Mouse (Mus musculus): ENCODE results near the gene Gm49336.

Gene Gm49336

DNA sequence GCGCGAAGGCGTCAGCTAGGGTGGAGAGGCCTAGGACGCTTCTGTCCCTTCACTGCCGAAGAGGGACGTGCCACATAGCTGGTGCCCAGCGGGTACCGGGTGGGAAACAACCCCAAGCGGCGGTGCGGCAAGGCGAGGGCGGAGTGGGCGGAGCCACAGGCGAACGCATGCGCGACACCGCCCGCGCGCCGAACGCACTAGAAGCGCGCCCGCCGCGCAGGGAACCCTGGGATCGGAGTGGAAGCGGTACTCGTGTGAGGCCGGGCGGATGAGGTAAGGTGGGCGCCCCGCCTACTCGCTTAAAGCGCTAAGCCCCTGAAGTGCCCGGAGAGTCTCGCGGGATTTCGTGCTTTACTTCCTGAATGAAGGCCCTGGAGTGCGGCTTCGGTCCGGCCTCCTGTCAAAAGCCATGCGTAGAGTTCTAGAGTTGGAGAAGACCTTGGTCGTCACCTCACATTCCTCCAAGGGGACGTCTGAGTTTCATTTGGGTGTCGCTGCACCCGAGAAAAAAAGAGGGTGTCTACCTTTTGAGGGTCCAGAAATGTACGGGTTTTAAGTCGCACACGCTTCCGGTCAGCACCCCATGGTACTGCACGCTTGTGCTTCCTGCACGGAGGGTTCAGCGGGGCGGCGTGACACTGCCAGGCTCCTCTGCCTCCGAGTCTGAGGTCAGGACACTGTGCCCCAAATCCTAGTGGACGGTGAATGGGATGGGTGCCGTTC, at the start of gene Gm49336, which contains the start of gene Nupl1:
Gene Gm49336, minus strand, starts transcription at position 227 of the 723 bp plus-strand sequence.
Gene Nupl1, minus strand, starts transcription at position 151 of the 723 bp plus-strand sequence.
- DNase-seq (ENCODE audit: low spot score) = peak; percentile 98

DNA sequence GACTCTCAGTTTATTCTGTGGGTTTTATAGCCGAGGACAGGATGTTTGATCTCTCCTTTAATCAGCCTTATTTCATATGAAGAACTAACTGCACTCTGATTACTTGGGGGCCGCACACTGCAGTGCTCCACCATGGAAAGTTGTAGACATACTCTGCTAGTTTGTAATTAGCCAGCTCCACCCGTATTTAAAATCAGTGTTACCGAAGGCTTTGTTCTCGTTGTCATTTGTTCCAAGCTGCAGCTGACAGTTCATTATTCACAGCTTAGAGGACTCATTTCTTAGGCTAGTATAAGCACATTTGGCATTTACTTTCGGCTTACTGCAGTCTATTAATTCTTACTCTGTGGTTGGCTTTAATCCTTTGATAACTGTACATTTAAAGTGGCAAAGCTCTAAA, 49.7 kb upstream of the Gm49336 start:
- DNase-seq (ENCODE audit: low spot score) = no peak

DNA sequence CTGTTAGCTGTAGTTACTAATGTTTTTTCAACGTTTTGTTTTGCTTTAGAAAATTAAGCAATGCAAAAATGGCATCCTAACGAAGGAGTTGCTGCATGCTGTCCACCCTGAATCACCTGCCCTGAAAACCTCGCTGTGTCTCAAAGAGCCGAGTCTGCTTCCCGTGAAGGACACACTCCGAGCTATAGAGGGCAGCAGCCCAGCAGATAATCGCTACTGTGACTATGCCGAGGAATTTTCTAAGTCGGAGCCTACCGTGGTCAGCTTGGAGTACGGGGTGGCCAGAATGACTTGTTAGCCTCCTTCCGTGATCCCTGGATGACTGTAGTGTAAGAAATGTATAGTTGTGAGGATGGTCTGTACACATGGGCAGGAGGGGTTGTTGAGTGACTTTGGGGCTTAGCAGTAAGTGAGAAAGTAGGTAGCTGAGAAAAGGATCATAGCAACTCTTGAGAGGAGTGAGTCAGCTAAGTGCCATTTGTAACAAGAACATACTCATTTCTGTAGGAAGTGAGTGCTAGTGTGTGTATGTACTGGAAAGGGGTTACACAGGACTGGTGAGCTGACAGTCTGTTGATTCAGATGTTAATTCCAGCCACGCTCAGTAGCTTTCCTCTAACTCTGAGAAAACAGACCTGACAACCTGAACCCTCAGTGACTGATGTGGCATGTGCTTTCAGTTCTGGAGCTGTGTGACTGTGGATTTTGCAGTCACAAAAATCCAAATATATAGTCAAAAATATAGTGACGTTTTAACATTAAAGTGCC, 49.1 kb upstream of the Gm49336 start:
- no peak for DNase-seq (ENCODE audit: low spot score)

DNA sequence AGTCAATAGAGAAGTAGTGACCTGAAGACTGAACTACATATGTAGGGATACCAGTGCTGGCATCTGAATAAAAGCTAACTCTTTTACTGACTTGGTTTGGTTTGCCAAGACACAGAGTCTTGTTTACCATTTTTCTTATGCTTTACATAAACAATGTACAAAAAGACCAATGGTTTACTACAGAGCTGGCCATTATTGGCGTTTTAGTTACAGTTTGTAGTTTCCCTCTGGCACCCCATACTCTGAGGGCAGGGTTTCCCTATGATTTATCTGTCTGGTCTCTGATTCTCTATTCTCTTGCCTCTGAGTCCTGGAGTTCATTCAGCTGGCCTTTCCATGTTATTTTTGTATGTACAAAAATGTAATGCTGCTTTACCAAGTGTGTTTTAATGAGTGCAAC, 44.2 kb upstream of the Gm49336 start:
- DNase-seq (ENCODE audit: low spot score) = no peak

DNA sequence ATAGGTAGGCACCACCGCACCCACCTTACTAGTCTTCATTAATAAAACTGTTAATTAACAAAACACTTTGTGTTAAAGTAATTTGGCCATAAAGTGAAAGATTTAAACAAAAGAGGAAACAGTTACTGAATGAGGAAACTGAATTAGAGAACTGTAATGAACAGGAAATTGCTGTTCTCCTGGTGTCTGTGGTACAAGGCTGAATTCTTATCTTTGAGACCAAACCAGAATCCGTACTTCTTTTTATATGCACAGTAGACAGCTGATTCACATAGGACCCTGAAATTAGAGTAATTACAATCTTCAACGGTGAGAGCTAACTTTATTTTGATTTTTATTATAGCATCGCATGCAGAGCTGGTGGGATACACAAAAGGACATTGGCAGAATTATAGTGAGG, 39.1 kb upstream of the Gm49336 start:
- DNase-seq (ENCODE audit: low spot score) = no peak

DNA sequence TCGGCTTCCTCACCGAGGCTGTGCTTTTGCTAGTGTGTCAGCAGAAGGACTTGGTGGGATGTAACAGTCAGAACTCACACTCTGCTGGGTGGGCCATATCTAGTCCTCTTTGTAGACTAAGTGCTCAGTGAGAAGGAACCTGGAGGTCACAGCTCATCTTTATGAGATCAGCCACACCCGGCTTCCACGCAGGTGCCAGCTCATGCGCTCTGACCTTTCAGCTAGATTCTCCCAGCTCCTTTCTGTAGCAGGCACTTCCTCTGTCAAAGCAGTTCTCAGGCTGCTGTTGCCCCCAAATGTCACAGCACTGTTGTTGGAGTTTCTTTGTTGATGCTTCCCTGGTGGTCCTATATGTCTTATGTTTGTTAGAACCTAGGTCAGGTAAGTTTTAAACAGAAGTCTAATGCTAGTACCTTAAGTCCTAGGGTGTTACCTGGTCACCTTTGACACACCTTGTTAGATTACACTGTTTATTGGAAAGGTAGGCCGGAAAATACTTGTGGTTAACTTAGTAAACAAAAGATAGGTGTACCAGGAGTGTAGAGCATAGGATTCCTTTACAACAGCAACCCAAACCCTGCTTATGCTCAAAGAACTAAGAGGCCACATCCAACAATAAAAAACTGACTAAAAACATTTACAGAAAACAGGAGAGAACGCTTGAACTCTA, 35.0 kb upstream of the Gm49336 start:
- DNase-seq (ENCODE audit: low spot score) = no peak

DNA sequence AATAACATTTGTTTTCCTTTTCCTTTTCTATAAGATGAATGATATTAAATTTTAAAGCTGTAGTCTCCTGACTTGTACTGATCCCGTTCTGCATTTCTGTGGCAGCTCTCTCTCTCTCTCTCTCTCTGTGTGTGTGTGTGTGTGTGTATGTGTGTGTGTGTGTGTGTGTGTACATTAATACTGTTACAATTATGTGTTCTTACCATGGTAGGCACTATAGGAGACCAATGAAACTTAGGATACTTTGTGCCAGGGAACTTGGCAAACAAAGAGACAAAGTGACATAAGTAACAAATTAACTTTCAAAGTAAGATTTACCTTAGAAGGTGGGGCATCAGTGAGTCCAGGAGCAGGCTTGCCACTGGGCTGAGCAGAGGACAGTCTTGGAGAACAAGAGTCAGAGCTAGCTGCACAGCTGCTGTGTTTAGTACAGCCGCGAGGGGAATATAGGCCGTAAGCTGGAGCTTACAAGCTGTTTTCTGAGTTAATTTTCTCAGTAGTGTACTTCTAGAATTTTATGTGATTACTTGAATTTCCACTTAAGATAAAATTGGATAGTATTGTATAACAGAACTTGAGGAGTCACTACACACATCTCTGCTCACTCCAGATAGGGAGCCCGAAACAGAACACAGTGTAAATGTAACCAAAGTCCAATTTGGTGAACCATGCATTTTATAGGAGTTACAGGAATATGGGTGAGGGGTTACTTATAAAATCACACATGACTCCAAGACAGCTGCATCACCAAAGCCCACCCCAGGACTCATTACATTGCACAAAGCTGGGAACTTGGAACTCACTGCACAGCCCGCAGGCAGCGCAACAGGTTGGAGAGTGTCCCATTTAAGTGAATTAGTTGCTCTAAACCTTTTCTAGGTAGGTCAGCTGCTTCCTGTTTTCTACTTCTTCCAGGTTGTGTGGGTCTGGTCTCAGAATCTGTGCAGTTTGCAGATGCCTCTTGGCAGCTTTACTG, 24.3 kb upstream of the Gm49336 start:
- DNase-seq (ENCODE audit: low spot score) = no peak

DNA sequence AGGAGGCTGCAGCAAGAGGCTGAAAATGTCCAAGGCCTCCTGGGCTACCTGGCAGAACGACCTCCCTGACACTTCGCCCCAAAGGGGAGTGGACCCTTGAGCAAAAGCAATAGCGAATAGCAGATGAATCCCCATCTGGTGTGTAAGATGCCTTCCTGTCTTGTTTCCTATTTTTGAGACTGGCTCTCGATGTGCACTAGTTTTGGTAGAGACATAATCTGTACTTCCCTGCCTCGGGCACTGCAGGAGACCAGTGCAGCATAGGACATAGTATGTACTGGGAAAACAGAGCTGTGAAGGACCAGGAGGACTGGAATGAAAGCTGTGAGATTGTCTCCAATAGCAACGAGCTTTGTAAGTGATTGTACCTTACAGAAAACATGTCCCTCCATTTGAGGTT, 22.0 kb upstream of the Gm49336 start:
- no peak for DNase-seq (ENCODE audit: low spot score)

DNA sequence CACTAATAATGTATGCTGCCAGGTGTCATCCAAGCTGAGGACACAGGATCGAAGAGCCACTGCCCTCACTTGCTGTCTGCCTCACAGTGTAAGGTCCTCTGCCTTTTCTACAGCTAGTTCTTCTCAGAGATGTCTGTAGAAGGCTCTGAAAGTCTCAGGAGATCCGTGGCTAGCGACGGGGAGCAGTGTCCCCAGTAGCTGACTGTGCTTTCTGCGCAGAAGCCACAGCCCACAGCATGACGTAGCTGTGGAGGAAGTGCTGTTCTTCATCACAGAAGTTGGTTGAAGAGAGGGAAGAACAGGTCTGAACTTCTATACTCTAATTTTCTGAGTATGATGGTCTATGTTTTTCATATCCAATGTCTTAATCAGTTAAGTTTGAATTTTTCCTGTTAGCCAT, 18.0 kb upstream of the Gm49336 start:
- DNase-seq (ENCODE audit: low spot score) = no peak

DNA sequence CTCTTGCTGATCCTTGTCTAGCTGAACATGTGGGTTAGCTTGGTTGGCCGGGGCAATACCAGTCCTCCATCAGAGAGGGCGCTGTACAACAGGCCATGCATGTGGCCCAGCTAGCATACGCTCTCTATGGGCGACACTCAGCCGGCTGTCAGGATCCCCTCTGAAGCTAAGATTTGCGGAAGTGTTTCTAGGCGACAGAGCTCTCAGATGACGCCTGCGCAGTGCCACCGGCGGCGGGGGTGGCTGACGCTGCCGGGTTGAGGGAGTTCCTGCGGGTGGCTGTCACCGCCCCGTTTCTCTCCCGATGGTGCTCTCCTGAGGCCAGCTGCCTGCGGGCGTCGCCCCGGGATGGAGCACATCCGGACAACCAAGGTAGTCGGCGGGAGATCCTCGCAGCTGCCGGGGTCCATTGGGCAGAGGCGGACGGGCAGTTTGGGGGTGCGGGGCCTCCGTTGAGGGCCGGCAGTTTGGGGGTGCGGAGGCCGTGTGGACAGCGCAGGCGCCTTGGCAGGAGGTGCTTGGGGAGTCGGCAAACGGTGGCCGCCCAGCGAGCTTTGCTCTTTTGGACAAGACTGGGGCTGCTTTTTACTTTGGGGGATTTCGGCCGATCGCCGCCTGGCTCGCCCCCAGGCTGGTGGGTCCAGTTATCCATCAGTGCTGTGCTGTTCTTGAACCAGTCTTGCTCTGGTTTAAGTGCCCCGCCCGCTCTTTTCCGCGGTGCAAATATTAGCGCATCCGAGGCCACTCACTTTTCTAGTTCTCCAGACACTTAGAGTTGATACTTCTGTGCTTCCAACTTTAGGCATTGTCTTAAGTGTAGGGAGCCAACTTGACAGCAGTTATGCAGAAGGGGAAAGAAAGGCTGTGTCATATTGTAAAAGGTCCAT, 13.9 kb upstream of the Gm49336 start, which contains the start of gene Mtmr6:
Gene Mtmr6, plus strand, starts transcription at position 239 of the 887 bp plus-strand sequence.
- peak; percentile 92 for DNase-seq (ENCODE audit: low spot score)

DNA sequence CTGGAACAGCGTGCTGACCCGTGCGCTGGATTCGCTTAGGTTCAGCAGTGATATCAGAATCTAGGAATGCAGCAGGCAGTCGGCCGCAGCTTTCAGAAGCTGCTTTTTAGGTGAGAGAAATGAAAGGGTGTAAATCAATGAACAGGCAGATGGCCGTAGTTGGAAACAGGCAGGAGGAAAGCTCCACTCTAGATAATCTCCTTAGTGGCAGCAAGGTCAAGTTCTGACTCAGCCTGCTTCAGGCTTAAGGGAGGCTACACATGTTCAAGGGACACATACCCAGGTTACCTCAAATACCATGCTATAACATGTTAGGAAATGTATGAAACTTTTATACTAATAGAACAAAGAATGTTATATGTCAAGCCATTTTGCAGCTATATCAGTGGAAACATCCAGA, 11.0 kb upstream of the Gm49336 start:
- DNase-seq (ENCODE audit: low spot score) = no peak

DNA sequence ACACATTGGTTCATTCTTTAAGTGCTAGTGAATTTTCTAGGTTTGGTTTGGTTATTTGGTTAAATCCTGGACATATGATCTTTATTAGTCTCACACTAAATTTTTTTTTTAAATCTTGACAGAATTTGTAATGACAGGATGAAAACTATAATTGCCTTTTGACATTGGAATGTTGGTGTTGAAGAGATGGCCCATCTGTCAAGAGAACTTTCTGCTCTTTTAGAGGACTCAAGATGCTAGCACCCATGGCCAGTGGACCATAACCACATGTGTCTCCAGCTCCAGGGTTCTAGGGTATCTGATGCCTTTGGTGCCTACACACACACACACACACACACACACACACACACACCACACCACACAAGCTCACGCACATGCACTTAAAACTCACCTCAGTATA, 6.5 kb upstream of the Gm49336 start:
- DNase-seq (ENCODE audit: low spot score) = no peak

DNA sequence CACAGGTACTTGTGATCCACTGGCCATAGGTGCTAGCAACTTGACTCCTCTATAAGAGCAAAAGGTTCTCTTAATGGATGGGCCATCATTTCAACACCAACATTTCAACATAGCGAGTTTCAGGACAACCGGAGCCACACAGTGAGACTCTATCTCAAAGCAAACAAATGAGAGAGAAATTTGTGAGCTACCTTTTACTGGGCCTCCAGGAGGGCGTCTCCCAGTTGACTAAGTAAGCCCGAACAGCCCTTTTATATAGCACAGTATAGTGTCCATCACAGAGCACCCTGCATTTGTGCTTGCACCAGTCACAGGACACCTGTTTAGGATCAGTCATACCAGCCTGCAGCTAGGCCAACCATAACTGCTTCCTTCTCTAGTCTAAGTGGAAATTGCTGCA, 5.8 kb upstream of the Gm49336 start:
- DNase-seq (ENCODE audit: low spot score) = no peak

DNA sequence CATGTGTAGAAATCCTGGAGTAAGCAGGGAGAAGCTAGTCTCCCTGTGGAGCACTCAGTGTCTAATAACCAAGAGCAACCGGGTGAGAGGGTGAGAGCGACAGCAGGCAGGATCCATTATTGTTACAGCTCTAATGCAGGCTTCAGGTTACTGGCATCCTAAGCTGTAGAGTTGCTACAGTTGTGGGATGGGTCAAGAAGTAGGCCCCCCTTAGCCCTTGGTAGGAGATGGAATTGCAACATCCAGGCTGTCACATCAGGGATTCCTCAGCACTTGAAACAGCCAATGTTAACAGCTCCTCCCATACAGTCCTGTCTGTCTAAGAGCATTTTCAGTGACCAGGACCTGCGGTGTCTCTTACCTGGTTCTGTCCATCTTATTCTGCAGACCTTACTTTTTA, 5.0 kb upstream of the Gm49336 start:
- DNase-seq (ENCODE audit: low spot score) = no peak

DNA sequence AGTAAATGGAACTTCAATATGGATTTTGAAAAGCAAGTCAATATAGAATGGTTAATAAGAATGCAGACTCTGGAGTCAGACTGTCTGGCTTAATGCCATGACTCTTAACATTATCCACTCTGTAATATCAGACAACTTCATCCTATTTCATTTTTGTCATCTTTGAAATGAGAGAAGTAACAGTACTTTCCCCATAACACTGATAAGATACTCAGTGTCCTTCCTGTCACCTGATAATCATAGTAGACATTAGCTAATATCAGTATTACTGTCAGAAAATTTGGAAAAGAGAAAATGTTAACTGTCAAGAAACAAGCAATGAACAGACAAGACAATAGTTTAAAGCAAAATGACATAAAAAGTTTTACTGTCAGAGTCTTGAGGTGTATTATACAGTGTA, 3.5 kb upstream of the Gm49336 start:
- no peak for DNase-seq (ENCODE audit: low spot score)

DNA sequence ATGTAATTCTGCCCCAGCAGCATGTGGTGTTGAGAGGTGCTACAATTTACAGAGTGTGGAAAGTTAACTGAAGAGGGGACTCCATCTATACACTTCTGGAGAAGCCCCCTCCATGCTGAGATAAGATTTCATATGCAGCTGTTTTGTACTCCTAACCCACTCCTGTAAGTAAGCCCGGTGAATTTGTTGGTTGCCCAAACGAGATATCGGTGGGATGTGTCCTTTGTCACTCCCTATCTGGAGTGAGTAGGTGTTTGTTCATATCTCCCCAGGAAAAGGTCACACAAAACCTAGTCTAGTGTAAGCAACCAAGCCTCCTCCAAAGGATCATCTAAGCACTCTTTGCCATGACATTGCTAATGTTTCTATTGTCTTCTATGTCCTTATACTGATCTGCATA, 2.2 kb upstream of the Gm49336 start:
- DNase-seq (ENCODE audit: low spot score) = no peak

DNA sequence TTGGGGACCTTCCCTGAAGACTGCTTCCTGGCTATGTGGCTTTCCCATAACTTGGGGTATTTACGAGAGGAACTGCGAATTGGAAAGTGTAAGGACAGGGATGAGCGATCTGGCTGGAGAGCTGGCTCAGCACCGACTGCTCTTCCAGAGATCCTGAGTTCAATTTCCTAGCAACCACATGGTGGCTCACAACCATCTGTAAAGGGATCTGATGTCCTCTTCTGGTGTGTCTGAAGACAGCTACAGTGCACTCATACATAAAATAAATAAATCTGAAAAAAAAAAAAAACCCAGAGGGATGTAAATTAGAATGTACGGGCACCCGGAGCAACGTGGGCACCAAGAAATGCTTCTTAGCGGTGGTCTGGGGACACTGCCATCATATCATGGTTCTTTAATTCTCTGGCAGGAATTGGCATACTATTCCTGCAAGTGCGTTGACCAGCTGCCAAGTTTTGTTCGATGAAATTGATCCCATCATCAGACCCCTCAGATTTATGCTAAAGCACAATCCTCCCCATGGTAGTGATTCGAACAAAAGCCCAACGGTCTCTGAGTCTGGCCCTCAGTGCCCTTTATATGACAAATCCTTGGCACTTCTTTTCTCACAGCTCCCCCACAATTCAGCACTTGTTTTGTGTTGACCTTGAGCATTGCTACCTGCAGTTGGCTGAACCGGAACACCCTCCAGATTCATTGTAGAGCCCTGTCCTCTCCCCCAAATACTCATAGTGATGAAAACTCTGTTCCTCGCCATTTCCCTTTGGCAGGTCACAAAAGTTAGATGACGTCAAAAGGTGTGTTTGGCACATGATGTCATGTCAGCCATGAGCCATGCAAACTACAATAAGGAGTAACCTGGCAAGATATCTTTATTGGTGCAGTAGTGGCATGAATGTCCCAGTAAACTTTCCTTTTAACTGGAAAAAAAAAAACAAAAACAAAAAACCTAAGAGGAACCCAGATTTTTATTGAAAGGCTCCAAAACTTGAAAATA, 995 bp upstream of the Gm49336 start:
- DNase-seq (ENCODE audit: low spot score) = no peak

DNA sequence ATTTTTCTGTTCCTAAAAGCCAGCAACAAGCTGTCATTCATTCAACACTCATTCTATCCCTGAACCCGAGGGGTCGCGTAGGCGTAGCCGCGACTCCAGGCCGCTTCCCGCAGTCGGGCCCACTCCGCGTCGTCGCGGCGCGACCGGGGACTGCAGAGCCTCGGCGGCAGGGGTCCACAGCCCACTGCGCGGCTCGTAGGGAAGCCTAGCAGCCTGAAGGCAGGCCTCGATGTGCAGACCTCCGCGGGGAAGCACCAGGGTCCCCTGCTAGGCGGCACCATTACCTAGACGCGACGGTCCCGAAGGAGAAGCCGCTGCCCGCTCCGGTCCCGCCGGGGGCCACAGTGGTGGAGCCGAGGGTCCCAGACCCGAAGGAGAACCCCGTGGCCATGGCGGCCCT, 428 bp downstream of the Gm49336 start:
- DNase-seq (ENCODE audit: low spot score) = no peak

DNA sequence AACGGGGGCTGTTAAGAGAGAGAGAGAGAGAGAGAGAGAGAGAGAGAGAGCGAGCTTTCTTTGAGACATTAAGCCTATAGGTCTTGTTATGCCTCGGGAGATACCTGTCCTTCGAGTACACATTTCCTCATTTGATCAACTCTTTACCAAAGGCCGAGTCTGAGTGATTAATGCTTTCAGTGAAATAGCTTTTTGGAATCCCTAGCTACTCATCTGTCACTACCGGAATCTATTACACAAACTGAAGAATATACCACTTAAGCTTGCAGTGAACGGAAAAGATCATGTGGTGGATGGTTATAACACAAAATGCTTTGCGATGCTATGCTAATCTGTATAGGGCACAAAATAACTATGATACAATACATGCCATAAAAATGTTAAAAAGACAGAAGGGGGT, 941 bp downstream of the Gm49336 start:
- DNase-seq (ENCODE audit: low spot score) = no peak
